Mouse (Mus musculus) bone marrow macrophage, adult 2 months (primary cell): Measurements from ENCODE around the gene Aipl1.

Experiments used
- CTCF ChIP-seq: IDR thresholded peaks from 2 replicates; pipeline ENCODE4 v1.5.1; 2012; ENCODE audit warnings: low read depth, mild to moderate bottlenecking, low read length, moderate library complexity
- POLR2A ChIP-seq: IDR thresholded peaks from 2 replicates; pipeline ENCODE4 v1.6.1; 2012; ENCODE audit warnings: mild to moderate bottlenecking, low read depth, low read length, borderline replicate concordance

DNA sequence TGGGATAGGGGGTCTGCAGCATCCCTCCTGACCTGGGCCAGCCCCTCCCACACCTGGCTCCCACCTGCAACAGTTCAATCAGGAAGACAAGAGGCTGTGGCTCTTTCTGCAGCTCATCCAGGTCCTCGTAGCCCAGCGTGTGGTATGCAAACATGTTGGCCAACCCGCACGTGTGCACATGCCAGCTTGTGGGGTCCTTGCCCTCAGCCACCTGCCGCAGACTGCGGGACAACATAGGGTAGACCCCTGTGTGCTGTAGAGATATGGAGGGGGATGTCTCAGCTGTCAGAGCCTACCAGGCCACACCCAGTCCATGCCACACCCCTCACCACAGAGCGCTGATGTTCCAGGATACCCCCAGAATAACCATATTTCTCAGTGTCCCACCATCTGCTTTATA, 6.0 kb downstream of the Aipl1 start:
- TF ChIP-seq POLR2A (no peak), CTCF (no peak)
